Comparison of ENCODE assay signal across 16 mouse cellular contexts in genomic region chr17:70485668-70486067, GRCm38 (mm10).
A peak's percentile ranks its signal among the peaks of the same experiment; 100 is the strongest.
DNase-seq lines count a peak whose midpoint lies in the region; ATAC-seq lines count a peak whose summit lies in the region.
"Had no signal": no experiment of that assay in that cellular context is flagged by ENCODE, and none has a peak within 500 bp of the region (broad histone marks: within the 10 kb centered on the region; RNA-seq: fewer than 3 reads in every experiment).

No protein-coding gene starts in this region.

- DNase-seq in CD8-positive naive resting alpha-beta T cell, adult 2 months (ENCODE audit: low read depth in 2 of 2, low spot score in 2 of 2), result peak; percentile 6 to 15
- peak; percentile 60 for DNase-seq in cerebellum, adult 8-10 months
- DNase-seq in induced T-regulatory cell, adult 2 months (ENCODE audit: low read depth), result peak; percentile 1
- no peak for DNase-seq in retina, postnatal 1 day
- no peak for DNase-seq in MN1 (ENCODE audit: low spot score)
- DNase-seq in gastrocnemius, postnatal 36 days, result no peak
- DNase-seq: kidney, postnatal 10 days; lung, postnatal 14 days; thymus, postnatal 4 days had no signal

- no peak for ATAC-seq in forebrain, embryonic 15.5 days (replicated peaks)
- ATAC-seq in forebrain, embryonic 16.5 days, result no peak
- ATAC-seq: intestine, embryonic 15.5 days had no signal

- H3K27me3 ChIP-seq in forebrain, embryonic 15.5 days, result no peaks in the 10 kb centered on the region
- no peaks in the 10 kb centered on the region for H3K27me3 ChIP-seq in forebrain, embryonic 16.5 days (replicated peaks; ENCODE audit: control insufficient read depth, insufficient read depth, low read length)
- H3K27me3 ChIP-seq: heart, embryonic 12.5 days; intestine, embryonic 15.5 days; midbrain, embryonic 12.5 days had no signal

- WGBS in forebrain, embryonic 15.5 days, result 88% methylated on average over 4 of the region's 4 CpGs
- WGBS in forebrain, embryonic 16.5 days, result 89% methylated on average over 4 of the region's 4 CpGs

- no peak overlapping the region for H3K4me2 ChIP-seq in forebrain, embryonic 15.5 days (replicated peaks)
- H3K4me2 ChIP-seq in forebrain, embryonic 16.5 days (ENCODE audit: low read length), result no peak overlapping the region
- H3K4me2 ChIP-seq: heart, embryonic 12.5 days; intestine, embryonic 15.5 days; midbrain, embryonic 12.5 days had no signal

- no peaks in the 10 kb centered on the region for H3K9me3 ChIP-seq in forebrain, embryonic 15.5 days
- no peaks in the 10 kb centered on the region for H3K9me3 ChIP-seq in forebrain, embryonic 16.5 days (ENCODE audit: control insufficient read depth, low read length)
- H3K9me3 ChIP-seq: heart, embryonic 12.5 days; hindbrain, embryonic 10.5 days; intestine, embryonic 15.5 days; midbrain, embryonic 12.5 days had no signal

- no peaks in the 10 kb centered on the region for H3K36me3 ChIP-seq in forebrain, embryonic 15.5 days
- H3K36me3 ChIP-seq in forebrain, embryonic 16.5 days (ENCODE audit: control insufficient read depth, insufficient read depth), result no peaks in the 10 kb centered on the region
- H3K36me3 ChIP-seq: heart, embryonic 12.5 days; hindbrain, embryonic 10.5 days; intestine, embryonic 15.5 days; midbrain, embryonic 12.5 days had no signal

- peaks cover 19% of the 10 kb centered on the region for H3K4me1 ChIP-seq in forebrain, embryonic 15.5 days
- peaks cover 11% of the 10 kb centered on the region for H3K4me1 ChIP-seq in forebrain, embryonic 16.5 days (replicated peaks; ENCODE audit: control insufficient read depth, insufficient read depth, low read length)
- H3K4me1 ChIP-seq: heart, embryonic 12.5 days; hindbrain, embryonic 10.5 days; intestine, embryonic 15.5 days; midbrain, embryonic 12.5 days had no signal

- peak overlapping the region; percentile 59 for H3K27ac ChIP-seq in forebrain, embryonic 15.5 days (replicated peaks)
- H3K27ac ChIP-seq in forebrain, embryonic 16.5 days (ENCODE audit: low read length), result no peak overlapping the region
- H3K27ac ChIP-seq: hindbrain, embryonic 10.5 days; intestine, embryonic 15.5 days; liver, embryonic 14.5 days; midbrain, embryonic 12.5 days had no signal

- no peak overlapping the region for H3K9ac ChIP-seq in forebrain, embryonic 15.5 days (replicated peaks)
- H3K9ac ChIP-seq in forebrain, embryonic 16.5 days (replicated peaks; ENCODE audit: low read depth, low read length), result no peak overlapping the region
- H3K9ac ChIP-seq: heart, embryonic 12.5 days; intestine, embryonic 15.5 days; liver, embryonic 14.5 days; midbrain, embryonic 12.5 days had no signal

- intact Hi-C loops in gastrocnemius, postnatal 36 days (cut with DNase I), result no loop called here

- H3K4me3 ChIP-seq in forebrain, embryonic 15.5 days, result no peak overlapping the region
- H3K4me3 ChIP-seq in forebrain, embryonic 16.5 days (replicated peaks; ENCODE audit: low read length), result no peak overlapping the region
- H3K4me3 ChIP-seq: heart, embryonic 12.5 days; hindbrain, embryonic 10.5 days; intestine, embryonic 15.5 days; midbrain, embryonic 12.5 days had no signal

Comparison
In these comparisons a context has a peak if more than half of its experiments do, and no peak if none do; other contexts are left out.
1. DNase-seq: peak in CD8-positive naive resting alpha-beta T cell, adult 2 months (2 of 2), cerebellum, adult 8-10 months (single experiment) and induced T-regulatory cell, adult 2 months (single experiment); none in retina, postnatal 1 day (single experiment), MN1 (single experiment) and gastrocnemius, postnatal 36 days (0 of 2).